Mouse (Mus musculus) myocyte (in vitro differentiated cells): ENCODE results near the gene Nhlh2.

Experiments used
- E2F4 ChIP-seq: IDR thresholded peaks from one replicate; pipeline ENCODE4 v1.6.1; 2011; ENCODE audit warnings: mild to moderate bottlenecking, control low read depth, moderate library complexity; ENCODE audit not compliant: insufficient read depth
- MAX ChIP-seq: IDR thresholded peaks from one replicate; pipeline ENCODE4 v1.6.1; 2011; ENCODE audit warnings: low read depth, mild to moderate bottlenecking, control low read depth
- MYOD1 ChIP-seq, 3 experiments: IDR thresholded peaks; one replicate each; pipeline ENCODE4 v1.6.1; 2011; ENCODE audit warnings: control low read depth in 2 of 3, low read depth in 2 of 3, mild to moderate bottlenecking in 2 of 3, moderate library complexity in 1 of 3; ENCODE audit not compliant: insufficient read length in 2 of 3, control insufficient read depth in 1 of 3
- MYOG ChIP-seq, 3 experiments: IDR thresholded peaks; one replicate each; pipeline ENCODE4 v1.6.1; 2011; ENCODE audit warnings: control low read depth in 2 of 3, low read depth in 2 of 3, mild to moderate bottlenecking in 2 of 3; ENCODE audit not compliant: insufficient read length in 2 of 3, control insufficient read depth in 1 of 3, insufficient read depth in 1 of 3
- POLR2A ChIP-seq: IDR thresholded peaks from one replicate; pipeline ENCODE4 v1.6.1; 2011; ENCODE audit warnings: low read depth, mild to moderate bottlenecking, control low read depth, moderate library complexity; ENCODE audit not compliant: insufficient read length
- POLR2AphosphoS2 ChIP-seq: IDR thresholded peaks from one replicate; pipeline ENCODE4 v1.6.1; 2011; ENCODE audit warnings: low read depth, control low read depth; ENCODE audit not compliant: insufficient read length
- TCF12 ChIP-seq: IDR thresholded peaks from one replicate; pipeline ENCODE4 v1.6.1; 2011; ENCODE audit warnings: mild to moderate bottlenecking, control low read depth; ENCODE audit not compliant: poor library complexity, insufficient read depth, severe bottlenecking
- TCF3 ChIP-seq: IDR thresholded peaks from one replicate; pipeline ENCODE4 v1.6.1; 2011; ENCODE audit warnings: low read depth, control low read depth; ENCODE audit not compliant: insufficient read length
- USF1 ChIP-seq: IDR thresholded peaks from one replicate; pipeline ENCODE4 v1.6.1; 2011; ENCODE audit warnings: low read depth, mild to moderate bottlenecking, control low read depth, moderate library complexity

- no peak for TF ChIP-seq MAX
- no peak for TF ChIP-seq POLR2A
- TF ChIP-seq TCF12, result no peak
- no peak for TF ChIP-seq USF1
- TF ChIP-seq E2F4, result no peak
- TF ChIP-seq POLR2AphosphoS2, result no peak
- TF ChIP-seq MYOG (IDR thresholded peaks at IDR 0.05; ENCODE audit: control insufficient read depth in 1 of 3, insufficient read depth in 1 of 3, insufficient read length in 2 of 3, low read depth in 2 of 3), result no peak
- TF ChIP-seq MYOD1 (IDR thresholded peaks at IDR 0.05; ENCODE audit: control insufficient read depth in 1 of 3, insufficient read length in 2 of 3, low read depth in 2 of 3), result no peak
- no peak for TF ChIP-seq TCF3
These were observed 13.5 kb downstream of the Nhlh2 start for GRCm38 (mm10) chr3:102023337-102023736.
